Mouse (Mus musculus): Measurements from ENCODE around the gene Serinc2. TPM values are rescaled to one million over a fixed set of nuclear protein-coding genes. Genes with fewer than 3 reads are reported as not detected.

The Serinc2 gene
- polyA plus RNA-seq, 1 experiment from 2014 or later = 1.3 TPM

DNA sequence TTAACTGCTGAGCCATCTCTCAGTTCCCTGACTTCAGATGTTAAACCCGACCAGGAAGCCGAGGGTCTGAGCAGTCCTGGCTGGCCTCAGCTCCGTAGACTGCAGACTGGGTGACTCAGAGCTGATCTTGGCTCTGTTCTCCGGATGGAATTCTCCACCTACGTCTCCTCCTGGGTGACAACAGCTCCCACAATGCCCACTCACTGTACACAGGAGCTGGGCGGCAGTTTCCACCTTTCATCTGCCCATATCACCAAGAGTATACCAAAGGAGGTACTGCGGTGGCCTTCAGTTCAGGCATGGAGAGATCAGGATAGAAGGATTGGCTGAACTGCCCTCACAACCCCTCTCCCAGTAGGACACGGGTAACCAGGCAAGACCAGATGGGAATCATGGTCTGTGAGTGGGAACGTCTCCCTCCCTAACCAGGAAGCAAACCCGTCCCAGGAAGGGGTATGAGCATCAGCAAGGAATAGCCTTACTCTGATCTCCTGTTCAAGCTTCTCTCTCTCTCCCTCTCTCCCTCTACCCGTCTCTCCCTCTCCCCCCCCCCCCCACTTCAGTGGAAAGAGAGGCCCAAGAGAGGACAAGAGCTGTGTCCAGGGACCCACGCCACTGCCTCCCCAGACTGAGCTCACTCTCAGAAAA is 5.2 kb downstream of the Serinc2 start:
- peaks cover 7% of the 10 kb centered on the region for H3K4me1 ChIP-seq (ENCODE audit: control insufficient read depth, low read depth, low read length)
- no peaks in the 10 kb centered on the region for H3K9me3 ChIP-seq (replicated peaks; ENCODE audit: control insufficient read depth, low read length)
- H3K36me3 ChIP-seq (ENCODE audit: control insufficient read depth, insufficient read depth) = no peaks in the 10 kb centered on the region
- no peak for ATAC-seq (ENCODE audit: low read depth)
- peaks cover 69% of the 10 kb centered on the region for H3K27me3 ChIP-seq (ENCODE audit: control insufficient read depth, insufficient read depth, low read depth, low read length)
- H3K4me2 ChIP-seq (ENCODE audit: low read depth, low read length) = no peak overlapping the region
- no peak overlapping the region for H3K27ac ChIP-seq (ENCODE audit: low read length)
- 12% methylated on average over 11 of the region's 12 CpGs for WGBS (ENCODE audit: insufficient replicate concordance)
- no peak overlapping the region for H3K9ac ChIP-seq (ENCODE audit: low read depth, low read length)
- H3K4me3 ChIP-seq (ENCODE audit: low read depth, low read length) = no peak overlapping the region

DNA sequence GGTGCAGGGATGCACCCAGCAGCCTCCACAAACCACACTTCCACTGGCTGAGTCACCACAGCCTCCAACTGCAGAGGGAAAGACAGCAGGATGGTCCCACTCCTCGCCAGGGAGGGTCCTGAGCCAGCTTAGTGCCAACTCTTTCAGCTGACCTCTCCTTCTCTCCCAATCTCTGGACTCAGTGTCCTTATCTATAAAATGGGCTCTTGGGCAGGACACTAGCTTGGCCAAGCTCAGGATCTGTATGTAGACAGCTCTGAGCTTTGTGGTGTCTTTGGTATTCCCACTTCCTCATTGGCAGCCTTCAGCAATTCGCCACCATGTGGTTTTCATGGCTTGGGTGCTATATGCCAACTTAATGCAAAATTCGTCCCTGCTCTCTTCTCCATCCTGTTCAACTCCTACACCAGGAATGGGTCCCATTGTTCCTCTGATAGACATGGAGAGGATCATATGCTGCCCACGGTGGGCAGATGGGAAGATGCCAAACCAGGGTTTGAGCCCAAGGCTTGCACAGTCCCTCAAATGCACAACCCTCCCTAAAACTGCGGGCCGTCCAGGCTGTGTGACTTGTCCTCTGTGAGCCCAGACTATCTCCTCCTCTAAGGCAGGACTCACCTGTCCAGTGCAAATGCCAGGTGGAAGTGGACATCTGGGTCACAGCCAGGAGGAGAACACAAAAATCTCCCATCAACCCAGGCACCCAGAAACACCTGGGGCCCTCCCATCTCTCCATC is 8.2 kb downstream of the Serinc2 start:
- Histone ChIP-seq H3K4me2 (ENCODE audit: low read depth, low read length) (no peak overlapping the region), H3K36me3 (ENCODE audit: control insufficient read depth, insufficient read depth) (no peaks in the 10 kb centered on the region), H3K4me1 (ENCODE audit: control insufficient read depth, low read depth, low read length) (peaks cover 16% of the 10 kb centered on the region), H3K9ac (ENCODE audit: low read depth, low read length) (no peak overlapping the region), H3K27ac (ENCODE audit: low read length) (no peak overlapping the region), H3K27me3 (ENCODE audit: control insufficient read depth, insufficient read depth, low read depth, low read length) (peaks cover 50% of the 10 kb centered on the region), H3K9me3 (replicated peaks; ENCODE audit: control insufficient read depth, low read length) (no peaks in the 10 kb centered on the region), H3K4me3 (ENCODE audit: low read depth, low read length) (no peak overlapping the region)
- ATAC-seq (ENCODE audit: low read depth) = no peak
- WGBS (ENCODE audit: insufficient replicate concordance) = 46% methylated on average over 6 of the region's 6 CpGs

DNA sequence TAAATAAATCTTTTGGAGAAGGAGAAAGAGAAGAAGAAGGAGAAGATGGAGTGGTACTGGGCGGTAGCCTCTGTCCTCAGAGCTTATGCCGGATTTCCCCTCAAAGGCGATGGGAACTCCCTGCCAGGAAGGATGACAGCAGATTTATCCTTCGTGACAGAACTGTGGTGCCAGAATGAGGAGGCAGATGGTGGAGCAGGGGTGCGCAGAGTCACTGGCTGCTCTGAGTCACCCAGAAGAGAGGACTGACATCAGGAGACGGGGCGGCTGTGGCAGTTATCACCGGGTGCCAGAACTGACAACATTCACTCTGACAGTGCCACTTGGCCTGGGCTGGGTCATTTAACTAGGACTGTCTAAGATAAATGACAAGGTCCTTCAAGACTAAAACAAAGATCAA is 8.9 kb downstream of the Serinc2 start:
- Histone ChIP-seq H3K9ac (ENCODE audit: low read depth, low read length) (no peak overlapping the region), H3K27ac (ENCODE audit: low read length) (no peak overlapping the region), H3K27me3 (ENCODE audit: control insufficient read depth, insufficient read depth, low read depth, low read length) (peaks cover 44% of the 10 kb centered on the region), H3K4me1 (ENCODE audit: control insufficient read depth, low read depth, low read length) (peaks cover 13% of the 10 kb centered on the region), H3K9me3 (replicated peaks; ENCODE audit: control insufficient read depth, low read length) (no peaks in the 10 kb centered on the region), H3K36me3 (ENCODE audit: control insufficient read depth, insufficient read depth) (no peaks in the 10 kb centered on the region), H3K4me2 (ENCODE audit: low read depth, low read length) (no peak overlapping the region), H3K4me3 (ENCODE audit: low read depth, low read length) (no peak overlapping the region)
- ATAC-seq (ENCODE audit: low read depth) = no peak; the same call in 1 of the 2 replicates
- WGBS (ENCODE audit: insufficient replicate concordance) = 58% methylated on average over 8 of the region's 8 CpGs

GRCm38 (mm10) chr4:130268736-130269135 is 10.3 kb downstream of the Serinc2 start:
- Histone ChIP-seq H3K27ac (ENCODE audit: low read length) (no peak overlapping the region), H3K36me3 (ENCODE audit: control insufficient read depth, insufficient read depth) (no peaks in the 10 kb centered on the region), H3K4me3 (ENCODE audit: low read depth, low read length) (no peak overlapping the region), H3K27me3 (ENCODE audit: control insufficient read depth, insufficient read depth, low read depth, low read length) (peaks cover 43% of the 10 kb centered on the region), H3K4me1 (ENCODE audit: control insufficient read depth, low read depth, low read length) (peaks cover 9% of the 10 kb centered on the region), H3K9ac (ENCODE audit: low read depth, low read length) (no peak overlapping the region), H3K9me3 (replicated peaks; ENCODE audit: control insufficient read depth, low read length) (no peaks in the 10 kb centered on the region), H3K4me2 (ENCODE audit: low read depth, low read length) (no peak overlapping the region)
- 67% methylated on average over 10 of the region's 10 CpGs for WGBS (ENCODE audit: insufficient replicate concordance)
- ATAC-seq (ENCODE audit: low read depth) = no peak

- WGBS (ENCODE audit: insufficient replicate concordance) = 68% methylated on average over 7 of the region's 7 CpGs
- Histone ChIP-seq H3K9ac (ENCODE audit: low read depth, low read length) (no peak overlapping the region), H3K4me1 (ENCODE audit: control insufficient read depth, low read depth, low read length) (peaks cover 9% of the 10 kb centered on the region), H3K9me3 (replicated peaks; ENCODE audit: control insufficient read depth, low read length) (no peaks in the 10 kb centered on the region), H3K4me2 (ENCODE audit: low read depth, low read length) (no peak overlapping the region; the same call in 1 of the 2 replicates), H3K27me3 (ENCODE audit: control insufficient read depth, insufficient read depth, low read depth, low read length) (peaks cover 29% of the 10 kb centered on the region), H3K36me3 (ENCODE audit: control insufficient read depth, insufficient read depth) (no peaks in the 10 kb centered on the region), H3K27ac (ENCODE audit: low read length) (no peak overlapping the region), H3K4me3 (ENCODE audit: low read depth, low read length) (no peak overlapping the region)
- peak; percentile 63; the same call in 1 of the 2 replicates for ATAC-seq (ENCODE audit: low read depth)
Observed at GRCm38 (mm10) chr4:130267069-130267468, 11.9 kb downstream of the Serinc2 start.

DNA sequence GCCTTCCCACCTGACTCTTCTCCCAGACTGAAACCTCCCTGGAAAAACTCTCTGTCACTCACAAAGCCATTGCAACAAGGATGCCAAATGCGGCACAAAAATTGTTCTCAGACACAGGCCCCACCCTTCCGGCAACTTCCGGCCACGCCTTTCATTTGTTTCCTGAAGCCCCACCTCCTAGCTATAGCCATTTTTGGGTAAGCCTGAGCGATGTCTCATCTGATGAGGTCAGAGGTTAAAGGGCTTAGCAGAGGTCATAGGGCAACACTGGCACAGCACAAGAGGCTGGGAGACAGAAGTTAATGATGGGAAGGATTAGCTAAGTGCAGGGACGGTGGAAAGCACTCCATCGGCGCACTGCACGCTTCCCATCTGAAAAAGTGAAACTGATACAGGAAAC is 12.4 kb downstream of the Serinc2 start:
- no peaks in the 10 kb centered on the region for H3K9me3 ChIP-seq (replicated peaks; ENCODE audit: control insufficient read depth, low read length)
- peaks cover 9% of the 10 kb centered on the region for H3K4me1 ChIP-seq (ENCODE audit: control insufficient read depth, low read depth, low read length)
- H3K27ac ChIP-seq (ENCODE audit: low read length) = no peak overlapping the region
- H3K4me2 ChIP-seq (ENCODE audit: low read depth, low read length) = no peak overlapping the region; the same call in 1 of the 2 replicates
- no peak overlapping the region for H3K9ac ChIP-seq (ENCODE audit: low read depth, low read length)
- 52% methylated on average over 9 of the region's 9 CpGs for WGBS (ENCODE audit: insufficient replicate concordance)
- no peak for ATAC-seq (ENCODE audit: low read depth)
- H3K4me3 ChIP-seq (ENCODE audit: low read depth, low read length) = no peak overlapping the region
- H3K27me3 ChIP-seq (ENCODE audit: control insufficient read depth, insufficient read depth, low read depth, low read length) = peaks cover 25% of the 10 kb centered on the region
- no peaks in the 10 kb centered on the region for H3K36me3 ChIP-seq (ENCODE audit: control insufficient read depth, insufficient read depth)

DNA sequence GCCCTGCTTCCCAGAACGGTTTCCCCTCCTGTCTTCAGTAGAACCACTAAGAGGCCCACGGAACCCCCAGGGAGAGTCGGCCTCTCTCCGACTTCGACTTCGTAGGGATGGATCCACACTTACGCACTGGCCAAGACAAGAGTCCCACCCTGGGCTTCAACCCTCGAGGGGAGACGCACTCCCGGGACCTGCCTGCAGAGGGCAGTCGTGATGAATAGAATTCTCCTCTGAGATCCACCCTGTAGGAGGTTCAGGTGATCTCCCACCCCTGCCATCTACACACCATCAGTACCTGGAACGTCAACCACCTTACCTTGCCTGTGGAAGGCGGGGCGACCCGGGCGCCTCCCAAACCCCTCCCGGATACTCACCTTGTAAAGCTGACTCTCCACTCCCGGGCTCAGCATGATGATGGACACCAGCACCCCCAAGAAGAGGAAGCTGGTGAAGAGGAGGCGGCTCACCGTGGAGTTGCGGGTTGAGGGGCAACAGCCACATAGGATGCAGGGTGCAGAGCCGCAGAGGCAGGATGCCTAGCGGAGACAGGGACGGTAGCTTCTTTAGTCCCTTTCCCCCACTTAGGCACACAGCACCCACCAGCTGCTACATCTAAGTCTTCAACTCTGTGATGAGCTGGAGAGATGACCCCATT is 14.2 kb downstream of the Serinc2 start:
- Histone ChIP-seq H3K4me3 (ENCODE audit: low read depth, low read length) (no peak overlapping the region), H3K9me3 (replicated peaks; ENCODE audit: control insufficient read depth, low read length) (no peaks in the 10 kb centered on the region), H3K9ac (ENCODE audit: low read depth, low read length) (no peak overlapping the region), H3K4me1 (ENCODE audit: control insufficient read depth, low read depth, low read length) (peaks cover 9% of the 10 kb centered on the region), H3K27ac (ENCODE audit: low read length) (no peak overlapping the region), H3K27me3 (ENCODE audit: control insufficient read depth, insufficient read depth, low read depth, low read length) (peaks cover 18% of the 10 kb centered on the region), H3K36me3 (ENCODE audit: control insufficient read depth, insufficient read depth) (no peaks in the 10 kb centered on the region), H3K4me2 (ENCODE audit: low read depth, low read length) (no peak overlapping the region)
- 0 out of 2 replicates have a peak, but pooled peaks have one; percentile 22 for ATAC-seq (ENCODE audit: low read depth)
- 6% methylated on average over 24 of the region's 24 CpGs for WGBS (ENCODE audit: insufficient replicate concordance)

- no peak for ATAC-seq (ENCODE audit: low read depth)
- no peak overlapping the region for H3K4me2 ChIP-seq (ENCODE audit: low read depth, low read length)
- 28% methylated on average over 11 of the region's 11 CpGs for WGBS (ENCODE audit: insufficient replicate concordance)
- H3K27ac ChIP-seq (ENCODE audit: low read length) = no peak overlapping the region
- H3K9ac ChIP-seq (ENCODE audit: low read depth, low read length) = no peak overlapping the region
- peaks cover 20% of the 10 kb centered on the region for H3K27me3 ChIP-seq (ENCODE audit: control insufficient read depth, insufficient read depth, low read depth, low read length)
- H3K4me1 ChIP-seq (ENCODE audit: control insufficient read depth, low read depth, low read length) = peaks cover 9% of the 10 kb centered on the region
- H3K36me3 ChIP-seq (ENCODE audit: control insufficient read depth, insufficient read depth) = no peaks in the 10 kb centered on the region
- H3K9me3 ChIP-seq (replicated peaks; ENCODE audit: control insufficient read depth, low read length) = no peaks in the 10 kb centered on the region
- H3K4me3 ChIP-seq (ENCODE audit: low read depth, low read length) = no peak overlapping the region
Observed at GRCm38 (mm10) chr4:130264131-130264530, 14.9 kb downstream of the Serinc2 start.

DNA sequence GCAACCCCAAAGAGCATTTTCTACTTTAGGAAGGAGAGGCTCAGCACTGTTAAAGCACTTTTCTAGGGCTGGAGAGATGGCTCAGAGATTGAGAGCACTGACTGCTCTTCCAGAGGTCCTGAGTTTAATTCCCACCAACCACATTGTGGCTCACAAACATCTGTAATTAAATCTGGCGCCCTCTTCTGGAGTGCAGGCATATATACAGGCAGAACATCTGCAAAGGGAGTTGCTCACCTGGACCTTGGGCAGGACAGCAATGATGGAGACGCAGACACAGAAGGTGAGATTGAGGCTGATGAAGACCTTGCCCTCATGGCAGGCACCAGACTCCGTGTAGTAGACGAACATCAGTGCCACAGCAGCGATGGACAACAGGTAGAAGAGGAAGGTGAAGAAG is 18.6 kb downstream of the Serinc2 start:
- no peak overlapping the region for H3K9ac ChIP-seq (ENCODE audit: low read depth, low read length)
- no peaks in the 10 kb centered on the region; the same call in 1 of the 2 replicates for H3K4me1 ChIP-seq (ENCODE audit: control insufficient read depth, low read depth, low read length)
- no peak overlapping the region for H3K4me2 ChIP-seq (ENCODE audit: low read depth, low read length)
- no peaks in the 10 kb centered on the region for H3K36me3 ChIP-seq (ENCODE audit: control insufficient read depth, insufficient read depth)
- 16% methylated on average over 5 of the region's 5 CpGs for WGBS (ENCODE audit: insufficient replicate concordance)
- no peak overlapping the region for H3K27ac ChIP-seq (ENCODE audit: low read length)
- H3K4me3 ChIP-seq (ENCODE audit: low read depth, low read length) = no peak overlapping the region
- H3K9me3 ChIP-seq (replicated peaks; ENCODE audit: control insufficient read depth, low read length) = no peaks in the 10 kb centered on the region
- no peak for ATAC-seq (ENCODE audit: low read depth)
- peaks cover 18% of the 10 kb centered on the region for H3K27me3 ChIP-seq (ENCODE audit: control insufficient read depth, insufficient read depth, low read depth, low read length)
